Mouse (Mus musculus): ENCODE data around the gene Tmem132d. TPM values are rescaled to one million over a fixed set of nuclear protein-coding genes. Genes with fewer than 3 reads are reported as not detected.
"Not testable (repeated sequence)": the region's sequence is repeated elsewhere in the genome, so short reads cannot be mapped to it uniquely, and the experiment has no call there.

The Tmem132d gene
- polyA plus RNA-seq, 2 experiments: 0.33 to 0.58 TPM

GRCm38 (mm10) chr5:127947275-127947674 is 485.6 kb downstream of the Tmem132d start:
- DNase-seq (ENCODE audit: low spot score): no peak
- no peaks in the 10 kb centered on the region for H3K27me3 ChIP-seq (ENCODE audit: control insufficient read depth, insufficient read depth, low read length)
- no peaks in the 10 kb centered on the region; the same call in 1 of the 2 replicates for H3K9me3 ChIP-seq (ENCODE audit: control insufficient read depth, low read length)
- H3K36me3 ChIP-seq (ENCODE audit: control insufficient read depth, insufficient read depth, low read length): no peaks in the 10 kb centered on the region
- no peak for TF ChIP-seq POLR2A (IDR thresholded peaks at IDR 0.05; ENCODE audit: borderline replicate concordance, extremely low read depth, insufficient read depth, insufficient read length)
- no peak for ATAC-seq (ENCODE audit: low FRiP score, low read depth)
- no peak overlapping the region for H3K9ac ChIP-seq (ENCODE audit: low read depth, low read length, severe bottlenecking)
- H3K27ac ChIP-seq (replicated peaks; ENCODE audit: low read depth, low read length): no peak overlapping the region
- H3K4me1 ChIP-seq (ENCODE audit: control insufficient read depth, insufficient read depth, low read length): no peaks in the 10 kb centered on the region
- H3K4me2 ChIP-seq (replicated peaks; ENCODE audit: low read depth, low read length, severe bottlenecking): no peak overlapping the region
- 24% methylated on average over 8 of the region's 8 CpGs for WGBS
- no peak overlapping the region for H3K4me3 ChIP-seq (replicated peaks; ENCODE audit: low read length)

GRCm38 (mm10) chr5:127942171-127942570 is 490.7 kb downstream of the Tmem132d start:
- not testable (repeated sequence) for H3K4me1 ChIP-seq (ENCODE audit: control insufficient read depth, insufficient read depth, low read length); DNase-seq (ENCODE audit: low spot score); H3K4me3 ChIP-seq (replicated peaks; ENCODE audit: low read length); H3K27me3 ChIP-seq (ENCODE audit: control insufficient read depth, insufficient read depth, low read length); H3K27ac ChIP-seq (replicated peaks; ENCODE audit: low read depth, low read length); H3K9me3 ChIP-seq (ENCODE audit: control insufficient read depth, low read length); H3K36me3 ChIP-seq (ENCODE audit: control insufficient read depth, insufficient read depth, low read length); H3K9ac ChIP-seq (ENCODE audit: low read depth, low read length, severe bottlenecking); H3K4me2 ChIP-seq (replicated peaks; ENCODE audit: low read depth, low read length, severe bottlenecking); ATAC-seq (ENCODE audit: low FRiP score, low read depth)
- 93% methylated on average over 3 of the region's 3 CpGs for WGBS

GRCm38 (mm10) chr5:127937914-127938313 is 495.0 kb downstream of the Tmem132d start:
- ATAC-seq (ENCODE audit: low FRiP score, low read depth): no peak
- no peaks in the 10 kb centered on the region for H3K36me3 ChIP-seq (ENCODE audit: control insufficient read depth, insufficient read depth, low read length)
- H3K4me1 ChIP-seq (ENCODE audit: control insufficient read depth, insufficient read depth, low read length): no peaks in the 10 kb centered on the region
- no peak overlapping the region for H3K4me3 ChIP-seq (replicated peaks; ENCODE audit: low read length)
- no peaks in the 10 kb centered on the region for H3K9me3 ChIP-seq (ENCODE audit: control insufficient read depth, low read length)
- H3K27ac ChIP-seq (replicated peaks; ENCODE audit: low read depth, low read length): no peak overlapping the region
- no peak overlapping the region for H3K4me2 ChIP-seq (replicated peaks; ENCODE audit: low read depth, low read length, severe bottlenecking)
- no peak for TF ChIP-seq POLR2A (IDR thresholded peaks at IDR 0.05; ENCODE audit: borderline replicate concordance, extremely low read depth, insufficient read depth, insufficient read length)
- H3K9ac ChIP-seq (ENCODE audit: low read depth, low read length, severe bottlenecking): no peak overlapping the region
- no peak for DNase-seq (ENCODE audit: low spot score)
- WGBS: 81% methylated on average over 3 of the region's 3 CpGs
- H3K27me3 ChIP-seq (ENCODE audit: control insufficient read depth, insufficient read depth, low read length): no peaks in the 10 kb centered on the region

- ATAC-seq (ENCODE audit: low FRiP score, low read depth) (no peak), DNase-seq (ENCODE audit: low spot score) (no peak)
- Histone ChIP-seq H3K36me3 (ENCODE audit: control insufficient read depth, insufficient read depth, low read length) (no peaks in the 10 kb centered on the region), H3K9me3 (ENCODE audit: control insufficient read depth, low read length) (no peaks in the 10 kb centered on the region), H3K4me1 (ENCODE audit: control insufficient read depth, insufficient read depth, low read length) (no peaks in the 10 kb centered on the region), H3K27me3 (ENCODE audit: control insufficient read depth, insufficient read depth, low read length) (no peaks in the 10 kb centered on the region), H3K4me2 (replicated peaks; ENCODE audit: low read depth, low read length, severe bottlenecking) (no peak overlapping the region), H3K9ac (ENCODE audit: low read depth, low read length, severe bottlenecking) (no peak overlapping the region), H3K27ac (replicated peaks; ENCODE audit: low read depth, low read length) (no peak overlapping the region), H3K4me3 (replicated peaks; ENCODE audit: low read length) (no peak overlapping the region)
- no peak for TF ChIP-seq POLR2A (IDR thresholded peaks at IDR 0.05; ENCODE audit: borderline replicate concordance, extremely low read depth, insufficient read depth, insufficient read length)
- WGBS: 51% methylated on average over 14 of the region's 14 CpGs
Observed at GRCm38 (mm10) chr5:127929687-127930086, 503.2 kb downstream of the Tmem132d start.

- Histone ChIP-seq H3K9me3 (ENCODE audit: control insufficient read depth, low read length) (no peaks in the 10 kb centered on the region), H3K27ac (replicated peaks; ENCODE audit: low read depth, low read length) (no peak overlapping the region), H3K9ac (ENCODE audit: low read depth, low read length, severe bottlenecking) (no peak overlapping the region), H3K27me3 (ENCODE audit: control insufficient read depth, insufficient read depth, low read length) (no peaks in the 10 kb centered on the region), H3K4me1 (ENCODE audit: control insufficient read depth, insufficient read depth, low read length) (no peaks in the 10 kb centered on the region), H3K4me2 (replicated peaks; ENCODE audit: low read depth, low read length, severe bottlenecking) (no peak overlapping the region), H3K36me3 (ENCODE audit: control insufficient read depth, insufficient read depth, low read length) (no peaks in the 10 kb centered on the region), H3K4me3 (replicated peaks; ENCODE audit: low read length) (no peak overlapping the region)
- WGBS: 77% methylated on average over 2 of the region's 2 CpGs
- no peak for ATAC-seq (ENCODE audit: low FRiP score, low read depth)
- DNase-seq (ENCODE audit: low spot score): no peak
- TF ChIP-seq POLR2A (IDR thresholded peaks at IDR 0.05; ENCODE audit: borderline replicate concordance, extremely low read depth, insufficient read depth, insufficient read length): no peak
Observed at GRCm38 (mm10) chr5:127926686-127927085, 506.2 kb downstream of the Tmem132d start.

GRCm38 (mm10) chr5:127924106-127924505 is 508.8 kb downstream of the Tmem132d start:
- Histone ChIP-seq H3K4me2 (replicated peaks; ENCODE audit: low read depth, low read length, severe bottlenecking) (no peak overlapping the region), H3K27ac (replicated peaks; ENCODE audit: low read depth, low read length) (no peak overlapping the region), H3K4me3 (replicated peaks; ENCODE audit: low read length) (no peak overlapping the region), H3K36me3 (ENCODE audit: control insufficient read depth, insufficient read depth, low read length) (no peaks in the 10 kb centered on the region), H3K27me3 (ENCODE audit: control insufficient read depth, insufficient read depth, low read length) (no peaks in the 10 kb centered on the region), H3K9me3 (ENCODE audit: control insufficient read depth, low read length) (no peaks in the 10 kb centered on the region), H3K9ac (ENCODE audit: low read depth, low read length, severe bottlenecking) (no peak overlapping the region), H3K4me1 (ENCODE audit: control insufficient read depth, insufficient read depth, low read length) (no peaks in the 10 kb centered on the region)
- ATAC-seq (ENCODE audit: low FRiP score, low read depth) (no peak), DNase-seq (ENCODE audit: low spot score) (no peak)
- TF ChIP-seq POLR2A (IDR thresholded peaks at IDR 0.05; ENCODE audit: borderline replicate concordance, extremely low read depth, insufficient read depth, insufficient read length): no peak
- WGBS: 78% methylated on average over 3 of the region's 3 CpGs

Measured in limb, embryonic 14.5 days (tissue).